Mouse (Mus musculus): ENCODE data around the gene Nras.

DNA sequence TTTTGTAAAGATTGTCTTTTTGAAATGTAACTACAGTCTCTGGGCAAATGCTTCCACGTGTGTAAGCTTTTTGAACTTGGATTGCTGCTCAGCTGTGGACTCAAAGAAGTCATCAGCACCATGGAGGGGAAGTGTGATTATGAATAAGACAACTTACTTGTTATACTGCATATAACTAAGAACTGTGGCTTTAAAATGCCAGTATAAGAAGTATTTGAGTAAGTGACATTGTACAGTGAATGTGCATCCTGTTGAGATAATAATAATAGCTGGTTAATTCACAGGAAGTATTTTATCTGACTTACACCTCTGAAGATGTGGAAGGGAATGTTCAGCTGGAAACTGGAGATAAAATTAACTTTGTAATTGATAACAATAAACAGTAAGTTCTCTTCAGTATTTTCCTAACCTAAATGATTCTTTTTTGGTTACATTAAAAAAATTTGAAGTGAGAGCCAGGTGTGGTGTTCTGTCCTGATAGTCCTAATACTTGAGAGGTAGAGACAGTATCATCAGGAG lies 17.2 kb upstream of the Nras start:
- no peak for TF ChIP-seq CTCF (IDR thresholded peaks at IDR 0.05)
- no peak for TF ChIP-seq POLR2A (IDR thresholded peaks at IDR 0.05; ENCODE audit: insufficient read depth, low read depth, low read length)
- no peak for TF ChIP-seq EP300 (IDR thresholded peaks at IDR 0.05; ENCODE audit: insufficient read depth, low read depth, low read length)
